Mouse (Mus musculus) hindbrain, embryonic 12.5 days (tissue): ENCODE measurements at regions not wholly inside any gene's neighbourhood (a gene's known extent, or its start where the extent isn't known, plus 50 kb on each side); places are given as distances from the start of the nearest gene placed in this dataset.

Experiments used
- ATAC-seq: fragments of 200-750 bp; cut with Nextera tagmentation; 2 replicates; pipeline ENCODE4 v1.8.0; 2017; ENCODE audit warnings: moderate TSS enrichment; ENCODE audit not compliant: low FRiP score
- H3K27ac ChIP-seq: fragments of 300-500 bp; sonication (generic); 2 replicates; pipeline ENCODE4 v1.5.1; 2016; ENCODE audit warnings: mild to moderate bottlenecking
- H3K27me3 ChIP-seq: fragments of 300-500 bp; sonication (generic); 2 replicates; pipeline ENCODE4 v1.6.1; 2016; ENCODE audit warnings: mild to moderate bottlenecking
- H3K36me3 ChIP-seq: fragments of 300-500 bp; sonication (generic); 2 replicates; pipeline ENCODE4 v1.6.1; 2016; ENCODE audit warnings: mild to moderate bottlenecking
- H3K4me1 ChIP-seq: fragments of 300-500 bp; sonication (generic); 2 replicates; pipeline ENCODE4 v1.6.1; 2016
- H3K4me2 ChIP-seq: fragments of 300-500 bp; sonication (generic); replicated peaks from 2 replicates; pipeline ENCODE4 v1.6.1; 2016; ENCODE audit warnings: mild to moderate bottlenecking
- H3K4me3 ChIP-seq: fragments of 300-500 bp; sonication (generic); 2 replicates; pipeline ENCODE4 v1.5.1; 2016; ENCODE audit warnings: mild to moderate bottlenecking
- H3K9ac ChIP-seq: fragments of 300-500 bp; sonication (generic); 2 replicates; pipeline ENCODE4 v1.6.1; 2016; ENCODE audit warnings: mild to moderate bottlenecking, moderate library complexity
- H3K9me3 ChIP-seq: fragments of 300-500 bp; sonication (generic); replicated peaks from 2 replicates; pipeline ENCODE4 v1.6.1; 2016; ENCODE audit warnings: mild to moderate bottlenecking
- WGBS: fragments of 180-500 bp; shearing (Covaris S2); methylation state at CpG from one replicate; pipeline ENCODE4 v1.1.7; 2016; 5-methylcytosine and 5-hydroxymethylcytosine counted together

- Histone ChIP-seq H3K4me2 (no peak overlapping the region), H3K4me1 (no peaks in the 10 kb centered on the region), H3K9me3 (no peaks in the 10 kb centered on the region), H3K36me3 (no peaks in the 10 kb centered on the region), H3K27me3 (no peaks in the 10 kb centered on the region), H3K27ac (no peak overlapping the region), H3K4me3 (no peak overlapping the region), H3K9ac (no peak overlapping the region)
- 81% methylated on average over 8 of the region's 8 CpGs for WGBS
- ATAC-seq: no peak
These were observed 247.7 kb downstream of the Ipo11 start for GRCm38 (mm10) chr13:106689051-106689450.

- no peaks in the 10 kb centered on the region for H3K36me3 ChIP-seq
- H3K27ac ChIP-seq: no peak overlapping the region
- ATAC-seq: no peak
- no peak overlapping the region for H3K9ac ChIP-seq
- H3K4me3 ChIP-seq: no peak overlapping the region
- no peak overlapping the region for H3K4me2 ChIP-seq
- H3K9me3 ChIP-seq: 0 out of 2 replicates have a peak, but pooled peaks cover 3% of the 10 kb centered on the region
- no peaks in the 10 kb centered on the region for H3K27me3 ChIP-seq
- WGBS: 85% methylated on average over 5 of the region's 5 CpGs
- H3K4me1 ChIP-seq: no peaks in the 10 kb centered on the region
These were observed 267.1 kb downstream of the Ipo11 start for GRCm38 (mm10) chr13:106669665-106670064.

- no peaks in the 10 kb centered on the region for H3K4me1 ChIP-seq
- H3K27me3 ChIP-seq: no peaks in the 10 kb centered on the region
- no peak for ATAC-seq
- 87% methylated on average over 1 of the region's 1 CpGs for WGBS
- no peak overlapping the region for H3K9ac ChIP-seq
- no peak overlapping the region for H3K27ac ChIP-seq
- H3K4me3 ChIP-seq: no peak overlapping the region
- no peak overlapping the region for H3K4me2 ChIP-seq
- H3K9me3 ChIP-seq: no peaks in the 10 kb centered on the region
- no peaks in the 10 kb centered on the region for H3K36me3 ChIP-seq
These were observed 274.6 kb downstream of the Ipo11 start for GRCm38 (mm10) chr13:106662195-106662594.

GRCm38 (mm10) chr13:106649363-106649762 lies 287.4 kb downstream of the Ipo11 start:
- ATAC-seq: no peak
- H3K36me3 ChIP-seq: no peaks in the 10 kb centered on the region
- H3K4me3 ChIP-seq: no peak overlapping the region
- H3K4me1 ChIP-seq: no peaks in the 10 kb centered on the region
- H3K9me3 ChIP-seq: no peaks in the 10 kb centered on the region
- H3K27me3 ChIP-seq: no peaks in the 10 kb centered on the region
- no peak overlapping the region for H3K4me2 ChIP-seq
- no peak overlapping the region for H3K27ac ChIP-seq
- H3K9ac ChIP-seq: no peak overlapping the region

GRCm38 (mm10) chr13:106643302-106643975 lies 293.3 kb downstream of the Ipo11 start:
- no peaks in the 10 kb centered on the region for H3K36me3 ChIP-seq
- H3K27ac ChIP-seq: no peak overlapping the region
- no peak for ATAC-seq
- H3K27me3 ChIP-seq: no peaks in the 10 kb centered on the region
- no peak overlapping the region for H3K4me2 ChIP-seq
- H3K4me1 ChIP-seq: no peaks in the 10 kb centered on the region
- 83% methylated on average over 5 of the region's 5 CpGs for WGBS
- no peak overlapping the region for H3K4me3 ChIP-seq
- H3K9ac ChIP-seq: no peak overlapping the region
- no peaks in the 10 kb centered on the region for H3K9me3 ChIP-seq

- Histone ChIP-seq H3K4me3 (no peak overlapping the region), H3K36me3 (no peaks in the 10 kb centered on the region), H3K27me3 (no peaks in the 10 kb centered on the region), H3K9me3 (no peaks in the 10 kb centered on the region), H3K4me1 (no peaks in the 10 kb centered on the region), H3K4me2 (no peak overlapping the region), H3K9ac (no peak overlapping the region), H3K27ac (no peak overlapping the region)
- no peak for ATAC-seq
- WGBS: 79% methylated on average over 7 of the region's 7 CpGs
These were observed 297.9 kb downstream of the Ipo11 start for GRCm38 (mm10) chr13:106638706-106639385.

GRCm38 (mm10) chr13:106591729-106592128 lies 345.0 kb downstream of the Ipo11 start:
- no peaks in the 10 kb centered on the region for H3K4me1 ChIP-seq
- H3K4me3 ChIP-seq: no peak overlapping the region
- no peaks in the 10 kb centered on the region for H3K9me3 ChIP-seq
- 92% methylated on average over 2 of the region's 2 CpGs for WGBS
- ATAC-seq: no peak
- no peaks in the 10 kb centered on the region for H3K36me3 ChIP-seq
- no peak overlapping the region for H3K9ac ChIP-seq
- H3K27ac ChIP-seq: no peak overlapping the region
- no peaks in the 10 kb centered on the region for H3K27me3 ChIP-seq
- no peak overlapping the region for H3K4me2 ChIP-seq

GRCm38 (mm10) chr13:106567658-106568359 lies 368.9 kb downstream of the Ipo11 start:
- WGBS: 68% methylated on average over 9 of the region's 9 CpGs

GRCm38 (mm10) chr13:106562588-106562987 lies 374.2 kb downstream of the Ipo11 start:
- 96% methylated on average over 1 of the region's 1 CpGs for WGBS
- H3K36me3 ChIP-seq: no peaks in the 10 kb centered on the region

More at GRCm38 (mm10) chr13:106567658-106568359, 368.9 kb downstream of the Ipo11 start:
- H3K9ac ChIP-seq: no peak overlapping the region
- H3K36me3 ChIP-seq: no peaks in the 10 kb centered on the region
- H3K27ac ChIP-seq: no peak overlapping the region
- no peak overlapping the region for H3K4me2 ChIP-seq
- no peaks in the 10 kb centered on the region for H3K4me1 ChIP-seq
- no peaks in the 10 kb centered on the region for H3K9me3 ChIP-seq
- no peak overlapping the region for H3K4me3 ChIP-seq
- H3K27me3 ChIP-seq: no peaks in the 10 kb centered on the region
- peak; percentile 63 for ATAC-seq

GRCm38 (mm10) chr13:106562161-106562560 lies 374.6 kb downstream of the Ipo11 start:
- no peak for ATAC-seq
- 69% methylated on average over 4 of the region's 4 CpGs for WGBS
- Histone ChIP-seq H3K27ac (no peak overlapping the region), H3K4me2 (no peak overlapping the region), H3K36me3 (no peaks in the 10 kb centered on the region), H3K9me3 (no peaks in the 10 kb centered on the region), H3K27me3 (no peaks in the 10 kb centered on the region), H3K4me1 (no peaks in the 10 kb centered on the region), H3K9ac (no peak overlapping the region), H3K4me3 (no peak overlapping the region)

More at GRCm38 (mm10) chr13:106562588-106562987, 374.2 kb downstream of the Ipo11 start:
- no peak overlapping the region for H3K9ac ChIP-seq
- ATAC-seq: no peak
- no peak overlapping the region for H3K4me2 ChIP-seq
- no peaks in the 10 kb centered on the region for H3K27me3 ChIP-seq
- no peak overlapping the region for H3K4me3 ChIP-seq
- H3K27ac ChIP-seq: no peak overlapping the region
- H3K4me1 ChIP-seq: no peaks in the 10 kb centered on the region
- no peaks in the 10 kb centered on the region for H3K9me3 ChIP-seq

- H3K27ac ChIP-seq: no peak overlapping the region
- no peak overlapping the region for H3K4me3 ChIP-seq
- no peak overlapping the region for H3K4me2 ChIP-seq
- no peaks in the 10 kb centered on the region for H3K9me3 ChIP-seq
- ATAC-seq: no peak
- H3K9ac ChIP-seq: no peak overlapping the region
- WGBS: 83% methylated on average over 11 of the region's 11 CpGs
- H3K36me3 ChIP-seq: no peaks in the 10 kb centered on the region
- H3K27me3 ChIP-seq: no peaks in the 10 kb centered on the region
- H3K4me1 ChIP-seq: no peaks in the 10 kb centered on the region
These were observed 411.2 kb downstream of the Ipo11 start for GRCm38 (mm10) chr13:106525406-106526206.
